Mouse (Mus musculus) hindbrain, embryonic 16.5 days (tissue): ENCODE results near the gene Gm8909. TPM values are rescaled to one million over a fixed set of nuclear protein-coding genes. Genes with fewer than 3 reads are reported as not detected.

Source experiments
- ATAC-seq: fragments of 200-750 bp; cut with Nextera tagmentation; 2 replicates; pipeline ENCODE4 v1.8.0; 2017; ENCODE audit warnings: moderate TSS enrichment, moderate library complexity
- H3K27ac ChIP-seq: fragments of 300-500 bp; sonication (generic); 2 replicates; pipeline ENCODE4 v1.5.1; 2014; ENCODE audit warnings: low read depth, mild to moderate bottlenecking, control low read depth, low read length, moderate library complexity
- H3K27me3 ChIP-seq: fragments of 300-500 bp; sonication (generic); replicated peaks from 2 replicates; pipeline ENCODE4 v1.6.1; 2014; ENCODE audit warnings: low read length; ENCODE audit not compliant: control insufficient read depth, insufficient read depth
- H3K36me3 ChIP-seq: fragments of 300-500 bp; sonication (generic); 2 replicates; pipeline ENCODE4 v1.6.1; 2014; ENCODE audit warnings: mild to moderate bottlenecking, low read length, moderate library complexity, mixed read lengths; ENCODE audit not compliant: control insufficient read depth, insufficient read depth
- H3K4me1 ChIP-seq: fragments of 300-500 bp; sonication (generic); 2 replicates; pipeline ENCODE4 v1.6.1; 2014; ENCODE audit warnings: low read depth, low read length; ENCODE audit not compliant: control insufficient read depth, insufficient read depth
- H3K4me2 ChIP-seq: fragments of 300-500 bp; sonication (generic); 2 replicates; pipeline ENCODE4 v1.6.1; 2014; ENCODE audit warnings: mild to moderate bottlenecking, low read length, control low read depth, moderate library complexity
- H3K4me3 ChIP-seq: fragments of 300-500 bp; sonication (generic); 2 replicates; pipeline ENCODE4 v1.5.1; 2014; ENCODE audit warnings: mild to moderate bottlenecking, low read length, control low read depth, moderate library complexity
- H3K9ac ChIP-seq: fragments of 300-500 bp; sonication (generic); 2 replicates; pipeline ENCODE4 v1.6.1; 2014; ENCODE audit warnings: low read depth, mild to moderate bottlenecking, control low read depth, low read length, moderate library complexity
- H3K9me3 ChIP-seq: fragments of 300-500 bp; sonication (generic); 2 replicates; pipeline ENCODE4 v1.6.1; 2014; ENCODE audit warnings: mild to moderate bottlenecking, low read length, moderate library complexity; ENCODE audit not compliant: control insufficient read depth
- WGBS: fragments of 180-500 bp; shearing (Covaris S2); extraction: QIAGEN DNeasy Blood & Tissue Kit; methylation state at CpG from one replicate; pipeline ENCODE4 v1.1.7; 2014; 5-methylcytosine and 5-hydroxymethylcytosine counted together
- polyA plus RNA-seq: library from polyadenylated mRNA; unstranded; fragments of >200 nt; fragmentation: Nextera tagmentation; extraction: Ambion mirVana; gene quantifications from 2 replicates; pipeline ENCODE4 v1.2.1, GENCODE M21; 2015

Gm8909 gene
- polyA plus RNA-seq = not detected in 2 replicates

- Histone ChIP-seq H3K9ac (no peak within 1 kb of the TSS), H3K4me1 (no peaks in the 10 kb centered on the region), H3K27me3 (peaks cover 55% of the 10 kb centered on the region), H3K27ac (no peak within 1 kb of the TSS), H3K4me3 (peak within 1 kb of the TSS; percentile 23), H3K9me3 (peaks cover 4% of the 10 kb centered on the region; the same call in 1 of the 2 replicates), H3K4me2 (peak within 1 kb of the TSS; percentile 43), H3K36me3 (no peaks in the 10 kb centered on the region)
- ATAC-seq = no peak
- 3% methylated on average over 55 of the region's 63 CpGs for WGBS
These were observed at the start of gene Gm8909 for GRCm38 (mm10) chr17:36168039-36168652. Gm8909 (minus strand) TSS chr17:36168537.

- Histone ChIP-seq H3K9ac (no peak overlapping the region), H3K27me3 (peaks cover 36% of the 10 kb centered on the region), H3K36me3 (no peaks in the 10 kb centered on the region), H3K4me2 (peak overlapping the region; percentile 25), H3K4me1 (no peaks in the 10 kb centered on the region), H3K27ac (no peak overlapping the region), H3K4me3 (peak overlapping the region; percentile 17), H3K9me3 (no peaks in the 10 kb centered on the region)
- WGBS = 4% methylated on average over 20 of the region's 20 CpGs
- no peak for ATAC-seq
These were observed 47.2 kb upstream of the Gm8909 start for GRCm38 (mm10) chr17:36215586-36215985.

DNA sequence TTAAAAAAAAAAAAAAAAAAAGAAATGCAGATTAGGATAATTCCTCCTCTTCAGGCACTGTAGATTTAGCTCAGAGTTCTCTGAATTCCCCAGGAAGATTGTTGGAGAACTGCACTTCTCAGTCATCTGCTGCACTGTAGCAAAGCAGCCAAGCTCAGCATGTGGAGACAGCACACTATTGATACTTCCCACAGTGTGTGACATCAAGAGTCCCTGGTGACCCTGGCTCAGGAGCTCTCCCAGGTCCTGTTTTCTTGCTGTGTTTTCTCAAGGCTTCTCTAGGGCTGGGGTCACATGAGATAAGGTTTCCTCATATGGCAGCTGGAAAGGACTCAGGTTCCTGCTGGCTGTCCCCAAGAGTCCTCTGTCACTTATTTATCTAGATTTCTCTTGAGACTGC, 38.5 kb upstream of the Gm8909 start:
- Histone ChIP-seq H3K4me3 (no peak overlapping the region), H3K4me2 (no peak overlapping the region), H3K27ac (no peak overlapping the region), H3K27me3 (peaks cover 16% of the 10 kb centered on the region), H3K9me3 (no peaks in the 10 kb centered on the region), H3K36me3 (no peaks in the 10 kb centered on the region), H3K9ac (no peak overlapping the region), H3K4me1 (peaks cover 8% of the 10 kb centered on the region)
- no peak for ATAC-seq

DNA sequence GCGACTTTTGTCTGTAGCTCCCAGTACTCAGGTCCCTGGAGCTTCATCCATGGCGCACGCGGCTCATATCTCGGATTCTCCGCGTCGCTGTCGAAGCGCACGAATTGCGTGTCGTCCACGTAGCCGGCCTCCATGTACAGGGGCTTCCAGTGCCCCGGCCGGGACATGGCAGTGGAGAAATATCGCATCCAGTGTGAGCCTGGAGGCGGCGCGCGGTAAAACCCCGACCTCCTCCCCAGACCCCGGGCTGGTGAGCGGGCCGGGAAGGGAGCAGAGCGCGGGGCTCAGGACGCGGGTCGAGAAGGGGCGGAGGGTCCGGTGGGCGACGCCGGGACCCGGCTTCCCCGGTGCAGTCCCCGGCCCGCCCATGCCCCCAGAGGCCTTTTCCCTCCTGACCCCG, 37.5 kb upstream of the Gm8909 start:
- Histone ChIP-seq H3K27ac (no peak overlapping the region), H3K9me3 (no peaks in the 10 kb centered on the region), H3K4me1 (peaks cover 8% of the 10 kb centered on the region), H3K4me3 (peak overlapping the region; percentile 40), H3K4me2 (peak overlapping the region; percentile 75), H3K36me3 (no peaks in the 10 kb centered on the region), H3K9ac (peak overlapping the region; percentile 50), H3K27me3 (peaks cover 16% of the 10 kb centered on the region)
- no peak for ATAC-seq
- 0% methylated on average over 35 of the region's 41 CpGs for WGBS

DNA sequence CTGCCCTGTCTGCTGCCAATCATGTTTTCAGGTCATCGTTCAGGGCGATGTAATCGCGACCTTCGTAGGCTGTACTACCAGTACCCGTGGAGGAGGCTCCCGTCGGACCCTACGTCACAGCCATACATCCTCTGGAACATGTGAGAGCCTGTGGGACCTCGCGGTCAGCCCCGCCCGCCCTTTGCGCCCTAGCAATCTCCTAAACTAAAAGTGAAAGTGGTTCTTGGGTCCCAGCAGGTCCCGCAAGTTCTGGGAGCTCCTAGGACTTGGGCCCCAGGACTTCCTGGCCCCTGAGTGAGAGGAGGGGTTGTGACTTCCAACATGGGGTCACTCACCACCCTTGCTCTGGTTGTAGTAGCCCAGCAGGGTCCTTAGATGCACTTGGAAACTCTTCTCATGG, 37.1 kb upstream of the Gm8909 start:
- WGBS = 1% methylated on average over 15 of the region's 15 CpGs
- H3K27me3 ChIP-seq = peaks cover 16% of the 10 kb centered on the region
- H3K36me3 ChIP-seq = no peaks in the 10 kb centered on the region
- peak overlapping the region; percentile 75 for H3K4me2 ChIP-seq
- no peaks in the 10 kb centered on the region for H3K9me3 ChIP-seq
- ATAC-seq = no peak
- H3K27ac ChIP-seq = no peak overlapping the region
- H3K9ac ChIP-seq = no peak overlapping the region
- peak overlapping the region; percentile 40 for H3K4me3 ChIP-seq
- peaks cover 8% of the 10 kb centered on the region for H3K4me1 ChIP-seq

GRCm38 (mm10) chr17:36201851-36202250, 33.5 kb upstream of the Gm8909 start:
- H3K9ac ChIP-seq = no peak overlapping the region
- no peak overlapping the region for H3K27ac ChIP-seq
- H3K27me3 ChIP-seq = peaks cover 19% of the 10 kb centered on the region
- no peak overlapping the region for H3K4me2 ChIP-seq
- peaks cover 8% of the 10 kb centered on the region for H3K4me1 ChIP-seq
- no peak for ATAC-seq
- H3K36me3 ChIP-seq = no peaks in the 10 kb centered on the region
- no peaks in the 10 kb centered on the region for H3K9me3 ChIP-seq
- no peak overlapping the region for H3K4me3 ChIP-seq
- whole genome bisulfite sequencing = 86% methylated on average over 2 of the region's 2 CpGs

- H3K36me3 ChIP-seq = no peaks in the 10 kb centered on the region
- H3K9ac ChIP-seq = no peak overlapping the region
- no peaks in the 10 kb centered on the region for H3K4me1 ChIP-seq
- WGBS = 3% methylated on average over 5 of the region's 5 CpGs
- no peak overlapping the region for H3K27ac ChIP-seq
- no peaks in the 10 kb centered on the region for H3K9me3 ChIP-seq
- H3K4me2 ChIP-seq = no peak overlapping the region
- no peak for ATAC-seq
- H3K4me3 ChIP-seq = no peak overlapping the region
- H3K27me3 ChIP-seq = peaks cover 5% of the 10 kb centered on the region; the same call in 1 of the 2 replicates
These were observed 30.0 kb upstream of the Gm8909 start for GRCm38 (mm10) chr17:36198317-36198716.

DNA sequence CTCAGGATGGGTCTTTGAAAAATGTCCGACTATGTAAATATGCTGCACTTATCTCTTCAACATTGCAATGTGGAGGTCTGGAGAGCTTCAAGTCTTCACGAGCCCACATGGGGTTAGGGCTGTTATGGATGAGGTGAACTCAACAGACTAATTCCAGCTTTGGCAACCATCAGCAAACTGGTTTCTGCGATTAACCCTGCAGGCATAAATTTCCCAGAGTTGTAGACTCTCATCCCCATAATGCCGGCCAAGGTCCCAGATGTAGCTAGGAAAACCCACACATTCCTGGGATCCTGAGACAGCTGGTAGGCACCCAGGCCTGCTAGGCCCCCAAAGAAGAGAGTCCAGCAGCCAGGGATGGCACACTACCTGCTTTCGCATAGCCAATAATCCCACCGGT, 26.1 kb upstream of the Gm8909 start:
- no peak overlapping the region for H3K9ac ChIP-seq
- no peaks in the 10 kb centered on the region for H3K36me3 ChIP-seq
- no peak for ATAC-seq
- no peak overlapping the region for H3K27ac ChIP-seq
- 91% methylated on average over 6 of the region's 6 CpGs for WGBS
- no peaks in the 10 kb centered on the region for H3K4me1 ChIP-seq
- no peaks in the 10 kb centered on the region for H3K9me3 ChIP-seq
- no peak overlapping the region for H3K4me3 ChIP-seq
- peaks cover 11% of the 10 kb centered on the region for H3K27me3 ChIP-seq
- H3K4me2 ChIP-seq = no peak overlapping the region

DNA sequence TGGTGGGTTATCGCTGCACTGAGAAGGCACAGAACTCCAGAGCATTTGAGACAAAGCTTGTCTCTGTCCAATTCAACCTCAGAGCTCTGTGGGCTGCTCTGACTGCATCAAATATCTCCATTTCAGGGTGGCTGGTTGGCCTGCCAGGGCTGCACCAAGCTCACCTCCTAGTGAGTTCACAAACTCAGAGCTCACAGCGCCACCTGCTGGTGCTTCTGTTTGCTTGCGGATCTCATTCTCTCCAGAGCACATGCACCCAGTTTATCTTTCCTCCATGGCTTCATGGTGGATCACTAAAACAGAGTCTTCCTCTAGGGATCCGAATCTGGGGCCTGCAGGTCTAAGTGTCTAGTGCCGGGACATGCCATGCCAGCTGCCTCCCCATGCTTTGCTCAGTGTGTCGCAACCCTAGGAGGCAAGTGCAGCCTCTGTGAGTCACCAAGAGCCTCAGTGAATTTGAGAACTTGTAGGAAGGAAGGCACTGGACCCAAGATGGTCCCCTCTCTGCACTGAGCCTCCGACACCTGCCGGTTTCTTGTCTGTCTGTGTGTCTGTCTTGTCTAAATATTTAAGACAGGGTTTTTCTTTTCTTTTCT, 25.3 kb upstream of the Gm8909 start:
- ATAC-seq = peak; percentile 80

More for the DNA sequence above, 25.3 kb upstream of the Gm8909 start:
- WGBS = 31% methylated on average over 8 of the region's 8 CpGs
- H3K4me1 ChIP-seq = no peaks in the 10 kb centered on the region
- no peak overlapping the region for H3K27ac ChIP-seq
- H3K9me3 ChIP-seq = no peaks in the 10 kb centered on the region
- H3K27me3 ChIP-seq = peaks cover 14% of the 10 kb centered on the region
- no peaks in the 10 kb centered on the region for H3K36me3 ChIP-seq
- H3K4me3 ChIP-seq = no peak overlapping the region
- no peak overlapping the region for H3K9ac ChIP-seq
- no peak overlapping the region for H3K4me2 ChIP-seq
